Mouse (Mus musculus): ENCODE measurements around the gene Slc39a8. TPM values are rescaled to one million over a fixed set of nuclear protein-coding genes. Genes with fewer than 3 reads are reported as not detected.

Slc39a8 gene
- 10 to 100 TPM; 10.1 to 10.2 TPM for total RNA-seq (2021)
- long read RNA-seq, transcript Slc39a8-201 (8 exons, 3,203 nt): major isoform, 6 of 18 reads
- long read RNA-seq, transcript Slc39a8-202 (9 exons, 3,314 nt): major isoform, 6 of 18 reads
- long read RNA-seq, partial matches to known transcripts: 2 of 18 reads
- long read RNA-seq, other reads (novel, unspliced or antisense): 2 of 18 reads

GRCm38 (mm10) chr3:135825016-135825753 is at the start of gene Slc39a8:
TSS of gene Slc39a8 (plus strand) at chr3:135825279.
- DNase-seq (ENCODE audit: low spot score in 2 of 2): peak; percentile 55 to 68

- DNase-seq (ENCODE audit: low spot score in 2 of 2): no peak
These were observed 40.0 kb upstream of the Slc39a8 start for GRCm38 (mm10) chr3:135785065-135785464.

DNA sequence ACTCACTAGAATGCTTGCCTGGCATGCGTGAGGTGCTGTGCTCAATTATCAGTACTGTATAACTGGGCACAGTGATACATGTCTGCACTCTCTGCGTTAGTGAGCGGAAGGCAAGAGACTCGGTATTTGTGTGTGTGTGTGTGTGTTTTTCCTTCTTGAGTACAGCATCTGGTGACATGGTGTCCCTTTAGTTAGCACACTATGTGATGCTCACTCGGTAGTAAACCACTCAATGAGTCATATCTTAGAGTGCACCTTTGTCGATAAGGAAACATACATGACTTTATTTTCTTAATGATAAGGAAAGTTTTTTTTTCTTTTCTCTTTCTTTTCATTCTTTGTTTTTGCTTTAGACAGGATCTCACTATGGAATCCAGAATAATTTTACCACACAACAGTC is 29.0 kb upstream of the Slc39a8 start:
- no peak for DNase-seq (ENCODE audit: low spot score in 2 of 2)

GRCm38 (mm10) chr3:135798241-135798640 is 26.8 kb upstream of the Slc39a8 start:
- DNase-seq (ENCODE audit: low spot score in 2 of 2): no peak

DNA sequence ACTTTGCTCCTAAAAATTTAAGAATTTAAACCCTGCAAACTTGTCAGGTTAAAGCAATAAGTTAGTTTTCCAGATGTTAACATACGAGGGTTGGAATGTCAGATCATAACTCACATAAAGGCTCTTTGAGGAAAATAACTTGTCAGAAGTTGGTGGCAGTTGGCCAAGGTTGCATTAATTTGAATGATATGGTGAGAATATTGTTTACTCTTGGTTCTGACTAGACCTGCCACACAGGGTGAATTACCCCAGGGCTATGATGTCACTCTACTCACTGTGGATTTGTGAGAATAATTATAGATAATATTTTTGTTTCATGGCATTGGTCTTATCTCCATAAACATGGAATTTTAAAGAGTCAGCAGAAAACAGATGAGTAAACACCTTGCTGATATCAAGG is 26.4 kb upstream of the Slc39a8 start:
- DNase-seq (ENCODE audit: low spot score in 2 of 2): no peak

DNA sequence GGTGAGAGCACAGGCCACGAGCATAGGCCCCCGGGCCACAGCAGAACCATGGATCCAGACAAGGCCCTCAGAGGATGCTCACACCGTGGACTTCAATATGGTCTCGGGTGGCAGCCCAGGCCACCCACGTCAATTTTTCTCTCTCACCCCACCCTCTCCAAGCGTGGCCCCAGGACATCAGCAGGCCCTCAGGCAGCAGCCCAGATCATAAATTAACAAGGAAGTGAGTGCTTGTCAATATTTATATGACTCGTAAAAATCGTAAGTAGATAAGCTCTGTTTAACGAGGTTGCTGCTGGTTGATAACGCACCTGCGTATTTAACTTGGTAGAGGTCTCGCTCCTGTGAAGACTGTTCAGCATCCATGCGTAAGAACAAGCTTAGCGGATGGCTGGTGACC is 10.4 kb upstream of the Slc39a8 start:
- DNase-seq (ENCODE audit: low spot score in 2 of 2): no peak

- no peak for DNase-seq (ENCODE audit: low spot score in 2 of 2)
These were observed 8.9 kb upstream of the Slc39a8 start for GRCm38 (mm10) chr3:135815973-135816727.

DNA sequence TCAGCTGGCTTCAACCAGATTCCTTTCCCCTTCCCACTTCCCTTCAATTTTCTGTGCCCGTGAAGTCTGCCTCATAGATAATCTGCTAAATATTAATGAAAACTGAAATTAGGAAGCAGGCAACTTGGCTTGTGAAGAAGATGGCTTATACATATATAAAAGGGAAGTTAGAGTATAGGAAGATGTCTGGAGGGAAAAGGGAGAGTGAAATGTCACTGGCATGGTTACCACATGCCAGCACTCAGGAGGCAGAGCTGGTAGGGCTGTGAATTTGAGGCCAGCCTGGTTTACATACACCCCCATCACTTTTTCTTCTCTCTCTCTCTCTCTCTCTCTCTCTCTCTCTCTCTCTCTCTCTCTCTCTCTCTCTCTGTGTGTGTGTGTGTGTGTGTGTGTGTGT is 8.0 kb upstream of the Slc39a8 start:
- DNase-seq (ENCODE audit: low spot score in 2 of 2): no peak

DNA sequence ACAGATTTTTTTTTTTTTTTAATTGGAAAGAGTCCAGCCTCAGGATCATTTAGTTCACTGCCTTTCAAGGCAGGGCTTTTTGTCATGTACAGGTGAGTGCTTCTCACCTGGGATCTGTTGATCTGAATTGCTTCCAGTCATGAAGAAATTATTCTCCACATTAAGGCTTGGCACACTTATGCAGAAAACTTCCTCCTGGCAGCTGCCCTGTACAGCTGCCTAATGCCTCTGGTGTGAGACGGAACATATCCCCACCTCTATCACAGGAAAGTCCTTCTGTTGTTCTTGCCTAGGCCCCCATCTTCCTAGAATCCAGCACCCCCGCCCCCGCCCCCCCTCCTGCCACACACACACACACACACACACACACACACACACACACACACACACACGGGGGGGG is 643 bp upstream of the Slc39a8 start:
- no peak for DNase-seq (ENCODE audit: low spot score in 2 of 2)

- DNase-seq (ENCODE audit: low spot score in 2 of 2): peak; percentile 28 to 51
These were observed 940 bp downstream of the Slc39a8 start for GRCm38 (mm10) chr3:135825754-135826683.

- DNase-seq (ENCODE audit: low spot score in 2 of 2): no peak
These were observed 1.7 kb downstream of the Slc39a8 start for GRCm38 (mm10) chr3:135826684-135827249.

- DNase-seq (ENCODE audit: low spot score in 2 of 2): no peak
These were observed 2.9 kb downstream of the Slc39a8 start for GRCm38 (mm10) chr3:135828000-135828399.

DNA sequence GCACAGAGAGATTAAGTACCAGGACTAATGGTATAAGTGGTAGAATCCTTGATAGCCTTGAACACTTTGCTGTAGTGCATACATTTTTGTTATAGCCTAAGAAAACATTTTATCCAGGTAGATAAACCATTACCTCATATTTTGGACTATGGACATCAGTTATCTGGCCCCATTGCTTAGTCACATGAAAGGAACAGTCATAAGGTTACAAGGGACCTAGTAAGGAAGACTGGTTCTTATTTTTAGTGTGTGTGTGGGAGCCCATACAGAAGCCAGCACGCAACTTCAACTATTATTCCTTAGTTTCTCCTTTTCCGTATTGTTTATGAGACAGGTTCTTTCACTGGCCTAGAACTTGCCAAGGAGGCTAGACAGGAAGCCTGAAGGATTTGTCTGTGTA is 7.4 kb downstream of the Slc39a8 start:
- DNase-seq (ENCODE audit: low spot score in 2 of 2): no peak

DNA sequence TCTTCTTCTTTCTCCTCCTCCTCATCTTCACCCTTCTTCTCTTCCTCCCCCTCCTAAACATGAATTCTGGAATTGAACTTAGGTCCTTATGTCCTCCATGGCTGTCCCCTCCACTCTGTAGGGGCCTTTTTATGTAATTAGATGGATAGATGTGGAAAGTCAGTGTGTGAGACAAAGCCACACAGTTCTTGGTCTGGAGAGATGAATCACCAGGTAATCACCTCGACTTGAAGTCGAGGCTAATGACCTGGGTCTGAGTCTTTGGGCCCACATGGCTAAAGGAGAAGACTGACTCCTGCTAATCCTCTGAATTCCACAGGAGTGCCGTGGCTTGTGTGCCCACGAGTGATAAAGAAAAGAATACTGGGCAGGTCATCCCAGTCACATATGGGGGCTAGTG is 7.8 kb downstream of the Slc39a8 start:
- DNase-seq (ENCODE audit: low spot score in 2 of 2): no peak

- DNase-seq (ENCODE audit: low spot score in 2 of 2): no peak
These were observed 9.9 kb downstream of the Slc39a8 start for GRCm38 (mm10) chr3:135834988-135835387.

GRCm38 (mm10) chr3:135839535-135839934 is 14.5 kb downstream of the Slc39a8 start:
- no peak for DNase-seq (ENCODE audit: low spot score in 2 of 2)

GRCm38 (mm10) chr3:135840185-135840584 is 15.1 kb downstream of the Slc39a8 start:
- no peak for DNase-seq (ENCODE audit: low spot score in 2 of 2)

- DNase-seq (ENCODE audit: low spot score in 2 of 2): no peak
These were observed 16.8 kb downstream of the Slc39a8 start for GRCm38 (mm10) chr3:135841716-135842511.

- no peak for DNase-seq (ENCODE audit: low spot score in 2 of 2)
These were observed 18.1 kb downstream of the Slc39a8 start for GRCm38 (mm10) chr3:135843181-135843580.

- no peak for DNase-seq (ENCODE audit: low spot score in 2 of 2)
These were observed 18.6 kb downstream of the Slc39a8 start for GRCm38 (mm10) chr3:135843707-135844106.

Data from layer of hippocampus, postnatal 10 days (tissue).